Mouse (Mus musculus) lung, adult 2 months (tissue): Measurements from ENCODE around the gene Kcnk16.

Experiments
- CTCF ChIP-seq: fragments of 200-500 bp; IDR thresholded peaks from 2 replicates; pipeline ENCODE4 v1.5.1; 2011; ENCODE audit warnings: mild to moderate bottlenecking, low read length, control low read depth; ENCODE audit not compliant: insufficient read depth
- POLR2A ChIP-seq: fragments of 200-500 bp; IDR thresholded peaks from 2 replicates; pipeline ENCODE4 v1.6.1; 2011; ENCODE audit warnings: low read depth, mild to moderate bottlenecking, control low read depth, low read length, borderline replicate concordance; ENCODE audit errors: extremely low read depth

DNA sequence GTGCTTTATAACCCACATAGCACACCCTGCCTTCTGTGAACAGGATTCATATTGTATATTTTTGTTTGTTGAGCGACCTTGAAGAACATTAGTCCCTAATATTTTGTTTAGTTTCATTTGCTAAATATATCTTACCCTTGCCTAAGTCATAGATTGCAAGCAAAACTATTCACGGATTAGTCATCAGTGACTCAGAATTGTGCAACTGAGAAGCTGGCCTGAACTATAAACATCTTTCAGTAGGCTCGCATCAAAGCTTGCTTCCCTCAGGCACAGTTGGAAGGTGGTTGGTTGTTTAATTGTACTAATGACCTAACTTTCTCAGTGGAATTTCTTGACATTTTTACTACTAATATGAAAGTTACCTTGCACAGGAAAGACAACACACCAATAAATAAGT is 29.1 kb upstream of the Kcnk16 start:
- no peak for TF ChIP-seq CTCF
- TF ChIP-seq POLR2A = no peak
